Mouse (Mus musculus) thymus, postnatal 0 days (tissue): ENCODE measurements around the gene Mroh9. TPM values are rescaled to one million over a fixed set of nuclear protein-coding genes. Genes with fewer than 3 reads are reported as not detected.

Source experiments
- DNase-seq: peaks from one replicate; pipeline ENCODE4 v3.0.0-alpha.2; 2015; ENCODE audit warnings: low spot score
- polyA plus RNA-seq: library from polyadenylated mRNA; unstranded; fragments of >200 nt; fragmentation: Nextera tagmentation; extraction: Ambion mirVana; gene quantifications from 2 replicates; pipeline ENCODE4 v1.2.1, GENCODE M21; 2015

The Mroh9 gene
- polyA plus RNA-seq, 1 experiment from 2014 or later, result not detected

- no peak for DNase-seq
Measured at GRCm38 (mm10) chr1:162984428-162984827, 101.0 kb downstream of the Mroh9 start, which contains the start of gene Fmo3. Fmo3 (minus strand) TSS chr1:162984528.

Other genes with a start within 250 kb of the Mroh9 start
- gene Fmo1, start 219.1 kb downstream of the Mroh9 start, polyA plus RNA-seq, result 23.0 and 28.6 TPM in 2 replicates
- gene Fmo2, start 186.9 kb downstream of the Mroh9 start, polyA plus RNA-seq, result 0.68 and 0.76 TPM in 2 replicates
- gene Fmo6, start 148.2 kb downstream of the Mroh9 start, polyA plus RNA-seq, result not detected in 2 replicates
- gene Fmo3, start 101.1 kb downstream of the Mroh9 start, polyA plus RNA-seq, result 0.26 and 0.27 TPM in 2 replicates
- 2.1 and 2.9 TPM in 2 replicates for gene Prrx1, start 228.0 kb upstream of the Mroh9 start, polyA plus RNA-seq